Mouse (Mus musculus) forebrain, postnatal 0 days (tissue): ENCODE data around the gene Smc1b. TPM values are rescaled to one million over a fixed set of nuclear protein-coding genes. Genes with fewer than 3 reads are reported as not detected.
"Not testable (repeated sequence)": the region's sequence is repeated elsewhere in the genome, so short reads cannot be mapped to it uniquely, and the experiment has no call there.

Experiments
- ATAC-seq: fragments of 200-750 bp; cut with Nextera tagmentation; 2 replicates; pipeline ENCODE4 v1.8.0; 2017; ENCODE audit warnings: mild to moderate bottlenecking, moderate library complexity
- DNase-seq: peaks from one replicate; pipeline ENCODE4 v3.0.0-alpha.2; 2015
- H3K27ac ChIP-seq: fragments of 300-500 bp; sonication (generic); 2 replicates; pipeline ENCODE4 v1.5.1; 2014; ENCODE audit warnings: low read depth, mild to moderate bottlenecking, antibody characterized with exemption, low read length, moderate library complexity, mixed read lengths
- H3K27me3 ChIP-seq: fragments of 300-500 bp; sonication (generic); 2 replicates; pipeline ENCODE4 v1.6.1; 2014; ENCODE audit warnings: mild to moderate bottlenecking, low read length, mixed read lengths; ENCODE audit not compliant: insufficient read depth
- H3K36me3 ChIP-seq: fragments of 300-500 bp; sonication (generic); 2 replicates; pipeline ENCODE4 v1.6.1; 2014; ENCODE audit warnings: mild to moderate bottlenecking, moderate library complexity; ENCODE audit not compliant: insufficient read depth
- H3K4me1 ChIP-seq: fragments of 300-500 bp; sonication (generic); 2 replicates; pipeline ENCODE4 v1.6.1; 2014; ENCODE audit warnings: antibody characterized with exemption; ENCODE audit not compliant: insufficient read depth
- H3K4me2 ChIP-seq: fragments of 300-500 bp; sonication (generic); 2 replicates; pipeline ENCODE4 v1.6.1; 2014; ENCODE audit warnings: low read depth, mild to moderate bottlenecking, moderate library complexity
- H3K4me3 ChIP-seq: fragments of 300-500 bp; sonication (generic); 2 replicates; pipeline ENCODE4 v1.5.1; 2014; ENCODE audit warnings: low read depth, low read length, mixed read lengths
- H3K9ac ChIP-seq: fragments of 300-500 bp; sonication (generic); 2 replicates; pipeline ENCODE4 v1.6.1; 2014; ENCODE audit warnings: mild to moderate bottlenecking
- H3K9me3 ChIP-seq: fragments of 300-500 bp; sonication (generic); 2 replicates; pipeline ENCODE4 v1.6.1; 2016; ENCODE audit warnings: low read length
- CTCF ChIP-seq: sonication (generic); IDR thresholded peaks from 2 replicates; pipeline ENCODE4 v1.5.1; 2016; ENCODE audit warnings: antibody characterized with exemption, control low read depth, low read depth
- WGBS: fragments of 180-500 bp; shearing (Covaris S2); extraction: QIAGEN DNeasy Blood & Tissue Kit; methylation state at CpG from one replicate; pipeline ENCODE4 v1.1.7; 2014; 5-methylcytosine and 5-hydroxymethylcytosine counted together
- polyA plus RNA-seq: library from polyadenylated mRNA; unstranded; fragments of >200 nt; fragmentation: Nextera tagmentation; extraction: Ambion mirVana; gene quantifications from 2 replicates; pipeline ENCODE4 v1.2.1, GENCODE M21; 2015
- total RNA-seq: library from RNA; depleted of rRNA; stranded (reverse); fragments of >200 nt; gene quantifications from 2 replicates; pipeline ENCODE4 v1.2.3, GENCODE M21; 2014

Smc1b gene
- total and polyA plus RNA-seq, 2 experiments from 2014 or later: 0.19 to 0.43 TPM

DNA sequence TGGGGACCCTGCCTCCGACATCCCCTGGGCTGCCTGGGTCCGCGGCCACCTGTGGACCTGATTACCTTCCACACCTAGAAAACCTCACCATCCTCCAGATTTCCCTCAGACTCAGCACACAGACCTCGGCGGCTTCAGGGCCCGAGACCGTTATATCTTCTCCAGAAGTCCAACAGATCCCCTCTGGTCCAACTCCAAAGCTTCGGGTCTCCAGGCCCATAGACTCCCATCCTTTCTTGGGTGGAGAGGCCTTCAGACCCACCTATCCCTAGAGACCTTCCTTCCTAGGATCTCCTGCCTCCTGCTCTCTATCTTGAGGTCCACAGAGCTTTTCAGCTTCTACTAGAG, 94.4 kb downstream of the Smc1b start:
- Histone ChIP-seq H3K36me3 (no peaks in the 10 kb centered on the region), H3K4me2 (peak overlapping the region; percentile 95), H3K27ac (0 out of 2 replicates have a peak overlapping the region, but pooled peaks have one; percentile 40), H3K9me3 (no peaks in the 10 kb centered on the region), H3K27me3 (no peaks in the 10 kb centered on the region), H3K9ac (peak overlapping the region; percentile 78), H3K4me3 (peak overlapping the region; percentile 77), H3K4me1 (peaks cover 31% of the 10 kb centered on the region)
- TF ChIP-seq CTCF: no peak
- WGBS: 3% methylated on average over 8 of the region's 8 CpGs
- ATAC-seq (no peak), DNase-seq (peak; percentile 37)

GRCm38 (mm10) chr15:85036566-85037342, 95.0 kb downstream of the Smc1b start:
- Histone ChIP-seq H3K36me3 (no peaks in the 10 kb centered on the region), H3K4me3 (peak overlapping the region; percentile 77), H3K27ac (peak overlapping the region; percentile 79), H3K4me1 (peaks cover 26% of the 10 kb centered on the region), H3K4me2 (peak overlapping the region; percentile 95), H3K9ac (peak overlapping the region; percentile 78), H3K27me3 (no peaks in the 10 kb centered on the region), H3K9me3 (no peaks in the 10 kb centered on the region)
- peak; percentile 98 for DNase-seq
- peak; percentile 97 for ATAC-seq
- under 1% methylated on average over 74 of the region's 75 CpGs for WGBS
- TF ChIP-seq CTCF: 0 out of 2 replicates have a peak, but pooled peaks have one; percentile 7

DNA sequence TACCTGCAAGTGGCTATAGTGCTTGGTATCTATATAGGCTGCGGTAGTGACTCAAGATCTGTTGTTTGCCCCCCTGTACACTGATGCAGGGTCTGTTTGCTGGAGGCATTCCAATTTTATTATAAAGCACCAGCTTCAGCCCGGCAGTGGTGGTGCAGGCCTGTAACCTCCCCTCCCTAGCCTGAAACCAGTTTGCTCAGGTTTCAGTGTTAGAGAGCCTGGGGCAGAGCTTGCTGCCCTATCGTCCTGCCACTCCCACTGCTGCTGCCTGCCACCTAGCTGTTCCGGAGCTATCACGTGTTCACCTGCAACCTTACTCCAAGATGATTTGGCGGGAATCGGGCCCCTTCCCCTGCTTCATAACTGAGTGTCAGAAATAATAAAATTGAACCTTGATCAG, 97.8 kb downstream of the Smc1b start:
- not testable (repeated sequence) for H3K27ac ChIP-seq, DNase-seq, H3K9ac ChIP-seq, H3K9me3 ChIP-seq, H3K4me2 ChIP-seq, ATAC-seq, H3K36me3 ChIP-seq, H3K27me3 ChIP-seq, H3K4me3 ChIP-seq
- 61% methylated on average over 7 of the region's 7 CpGs for WGBS
- H3K4me1 ChIP-seq: peaks cover 15% of the 10 kb centered on the region

DNA sequence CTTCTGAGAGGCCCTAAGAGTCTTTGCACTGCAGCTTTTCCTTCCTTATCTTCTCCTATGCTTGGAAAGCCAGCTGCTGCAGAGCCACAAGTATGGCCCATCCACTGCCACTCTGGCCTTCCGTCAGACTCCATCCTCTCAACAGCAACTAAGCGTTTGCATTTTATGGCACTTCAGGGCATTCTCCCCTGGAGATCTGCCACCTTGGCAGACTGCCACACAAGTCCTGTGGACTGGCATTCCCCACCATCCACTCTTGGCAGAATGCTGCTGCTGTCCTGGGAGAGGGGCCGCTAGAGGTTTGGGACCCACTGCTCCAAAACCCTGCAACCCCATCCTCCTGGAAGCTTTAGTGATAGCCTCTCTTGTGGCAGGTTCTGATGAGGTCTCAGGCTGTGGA, 99.9 kb downstream of the Smc1b start:
- Histone ChIP-seq H3K4me3 (no peak overlapping the region), H3K9me3 (no peaks in the 10 kb centered on the region), H3K27me3 (no peaks in the 10 kb centered on the region), H3K9ac (no peak overlapping the region), H3K27ac (no peak overlapping the region), H3K4me2 (no peak overlapping the region), H3K36me3 (no peaks in the 10 kb centered on the region), H3K4me1 (no peaks in the 10 kb centered on the region; the same call in 1 of the 2 replicates)
- DNase-seq: no peak
- ATAC-seq: no peak
- TF ChIP-seq CTCF: no peak
- 30% methylated on average over 3 of the region's 3 CpGs for WGBS

DNA sequence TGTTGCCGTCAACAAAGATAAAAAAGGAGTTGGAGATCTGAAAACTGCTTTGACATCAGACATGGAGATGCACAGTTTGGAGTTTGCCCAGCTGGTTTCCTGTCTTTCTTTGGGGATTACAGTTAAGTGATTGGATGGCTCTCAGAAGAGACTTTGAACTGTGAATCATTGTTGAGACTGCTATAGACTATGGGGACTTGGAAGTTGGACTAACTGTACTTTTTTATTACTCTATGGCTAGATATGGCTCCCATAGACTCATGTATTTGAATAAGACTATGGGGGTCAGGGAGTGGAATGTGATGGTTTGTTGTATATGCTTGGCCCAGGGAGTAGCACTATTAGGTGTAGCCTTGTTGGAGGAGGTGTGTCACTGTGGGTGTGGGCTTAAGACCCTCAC, 101.1 kb downstream of the Smc1b start:
- H3K4me3 ChIP-seq, DNase-seq, H3K27ac ChIP-seq, H3K27me3 ChIP-seq, H3K36me3 ChIP-seq, H3K4me1 ChIP-seq, H3K4me2 ChIP-seq, H3K9ac ChIP-seq, H3K9me3 ChIP-seq, ATAC-seq: not testable (repeated sequence)
- WGBS: 75% methylated on average over 1 of the region's 1 CpGs

- 47% methylated on average over 1 of the region's 1 CpGs for WGBS
- not testable (repeated sequence) for H3K4me3 ChIP-seq, H3K4me2 ChIP-seq, H3K27ac ChIP-seq, H3K9ac ChIP-seq, H3K27me3 ChIP-seq, H3K36me3 ChIP-seq, H3K9me3 ChIP-seq, H3K4me1 ChIP-seq, DNase-seq, ATAC-seq
Measured at GRCm38 (mm10) chr15:85028648-85029047, 103.1 kb downstream of the Smc1b start, which contains the start of gene Fam118a. TSS of gene Fam118a (plus strand) at chr15:85028948.

- no peak overlapping the region for H3K9ac ChIP-seq
- 34% methylated on average over 4 of the region's 4 CpGs for WGBS
- H3K27ac ChIP-seq: no peak overlapping the region
- H3K36me3 ChIP-seq: no peaks in the 10 kb centered on the region
- ATAC-seq (no peak), DNase-seq (no peak)
- no peak for TF ChIP-seq CTCF
- H3K4me2 ChIP-seq: no peak overlapping the region
- H3K27me3 ChIP-seq: no peaks in the 10 kb centered on the region
- no peaks in the 10 kb centered on the region for H3K9me3 ChIP-seq
- H3K4me1 ChIP-seq: no peaks in the 10 kb centered on the region
- no peak overlapping the region for H3K4me3 ChIP-seq
Measured at GRCm38 (mm10) chr15:85027740-85028139, 104.0 kb downstream of the Smc1b start.
